Mouse (Mus musculus) kidney, postnatal 25 days (tissue): ENCODE results near the gene Ctss.
A peak's percentile ranks its signal among the peaks of the same experiment; 100 is the strongest.
"Not testable (repeated sequence)": the region's sequence is repeated elsewhere in the genome, so short reads cannot be mapped to it uniquely, and the experiment has no call there.

Source experiments
- DNase-seq, 2 experiments: peaks; one replicate each; pipeline ENCODE4 v3.0.0; 2021; ENCODE audit warnings: mixed read lengths in 2 of 2

Gene Ctss

DNA sequence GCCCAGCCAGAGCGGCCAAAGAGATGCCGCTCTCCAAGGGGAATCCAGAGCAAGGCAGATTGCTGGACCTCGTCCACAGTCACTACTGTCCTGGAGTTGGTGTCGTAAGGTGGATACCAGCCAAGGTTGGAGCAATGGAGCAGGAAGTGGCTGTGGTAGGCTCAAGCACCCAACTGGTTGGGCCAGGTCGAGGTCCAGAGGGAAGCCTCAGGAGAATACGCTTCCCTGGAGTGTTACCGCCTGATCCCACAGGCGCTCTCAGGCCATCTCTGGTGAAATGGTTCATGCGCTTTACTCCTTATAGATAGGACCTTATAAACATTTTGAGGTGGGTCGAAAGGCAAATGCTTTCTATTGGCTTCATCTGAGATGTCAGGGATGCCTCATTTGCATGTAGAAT lies 12.3 kb downstream of the Ctss start:
- no peak for DNase-seq

DNA sequence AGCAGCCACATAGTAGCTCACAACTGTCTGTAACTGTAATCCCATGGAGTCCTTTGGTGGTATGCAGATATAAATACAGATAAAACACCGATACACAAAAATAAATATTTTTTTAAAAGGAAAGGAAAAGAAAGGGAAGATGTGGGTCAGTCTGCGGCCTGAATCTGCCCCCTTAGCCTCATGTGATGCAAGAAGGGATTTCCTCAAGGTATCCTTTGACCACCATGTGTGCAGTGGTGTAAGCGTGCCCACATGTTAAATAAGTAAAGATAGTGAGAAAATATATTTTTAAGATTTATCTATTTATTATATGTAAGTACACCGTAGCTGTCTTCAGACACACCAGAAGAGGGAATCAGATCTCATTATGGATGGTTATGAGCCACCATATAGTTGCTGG lies 13.3 kb downstream of the Ctss start:
- no peak for DNase-seq

DNA sequence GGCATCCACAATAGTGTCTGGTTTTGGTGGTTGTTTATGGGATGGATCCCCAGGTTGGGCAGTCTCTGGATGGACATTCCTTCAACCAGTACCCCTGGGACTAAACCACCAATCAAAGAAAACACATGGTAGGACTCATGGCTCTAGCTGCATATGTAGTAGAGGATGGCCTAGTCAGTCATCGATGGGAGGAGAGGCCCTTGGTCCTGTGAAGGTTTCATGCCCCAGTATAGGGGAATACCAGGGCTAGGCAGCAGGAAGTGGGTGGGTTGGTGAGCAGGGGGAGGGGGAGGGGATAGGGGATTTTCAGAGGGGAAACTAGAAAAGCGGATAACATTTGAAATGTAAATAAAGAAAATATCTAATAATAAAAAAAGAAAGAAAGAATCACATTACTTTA lies 14.6 kb downstream of the Ctss start:
- DNase-seq, result not testable (repeated sequence)

DNA sequence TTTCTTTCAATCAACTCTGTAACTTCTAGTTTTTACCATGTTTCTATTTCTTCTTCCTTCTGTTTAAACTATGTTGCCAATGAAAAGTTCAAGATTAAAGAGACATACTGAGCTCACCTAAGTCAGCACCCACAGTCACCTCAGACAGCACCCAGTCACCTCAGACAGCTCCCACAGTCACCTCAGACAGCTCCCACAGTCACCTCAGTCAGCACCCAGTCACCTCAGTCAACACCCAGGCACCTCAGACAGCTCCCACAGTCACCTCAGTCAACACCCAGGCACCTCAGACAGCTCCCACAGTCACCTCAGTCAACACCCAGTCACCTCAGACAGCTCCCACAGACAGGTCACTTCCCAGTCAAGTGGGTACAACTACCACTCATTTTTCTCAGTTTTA lies 15.6 kb downstream of the Ctss start:
- no peak for DNase-seq

DNA sequence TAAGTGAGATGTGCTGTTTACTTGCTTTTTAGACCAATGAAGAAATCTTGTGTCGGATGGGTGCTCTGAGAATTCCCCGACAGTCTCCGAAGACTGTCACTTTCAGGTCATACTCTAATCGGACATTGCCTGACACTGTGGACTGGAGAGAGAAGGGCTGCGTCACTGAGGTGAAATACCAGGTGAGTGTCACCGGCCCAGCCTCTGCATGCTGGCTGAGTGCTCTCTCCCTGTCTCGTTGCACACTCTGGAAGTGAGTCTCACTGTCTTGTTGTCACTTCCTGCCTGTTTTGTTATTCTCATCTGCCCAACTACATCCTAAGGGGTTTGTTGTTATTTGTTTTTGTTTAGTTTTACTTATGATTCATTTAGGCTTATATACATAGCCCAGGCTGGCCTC lies 16.4 kb downstream of the Ctss start:
- no peak for DNase-seq

DNA sequence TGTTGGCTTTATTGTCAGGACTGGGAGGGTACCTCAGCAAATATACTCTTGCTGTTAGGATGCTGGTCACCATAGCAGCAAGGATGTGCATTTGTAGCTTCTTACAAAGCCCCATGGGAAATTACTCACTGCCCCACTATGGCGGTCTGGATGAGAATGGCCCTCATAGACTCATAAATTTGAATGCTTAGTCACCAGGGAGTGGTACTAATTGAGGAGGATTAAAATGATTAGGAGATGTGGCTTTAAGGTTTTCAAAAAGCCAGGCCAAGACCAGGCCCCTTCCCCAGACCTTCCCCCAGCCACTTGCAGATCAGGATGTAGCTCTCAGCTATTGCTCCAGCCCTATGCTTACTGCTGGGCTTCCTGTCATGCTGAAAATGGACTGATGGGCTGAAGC lies 23.6 kb downstream of the Ctss start:
- DNase-seq, result no peak

DNA sequence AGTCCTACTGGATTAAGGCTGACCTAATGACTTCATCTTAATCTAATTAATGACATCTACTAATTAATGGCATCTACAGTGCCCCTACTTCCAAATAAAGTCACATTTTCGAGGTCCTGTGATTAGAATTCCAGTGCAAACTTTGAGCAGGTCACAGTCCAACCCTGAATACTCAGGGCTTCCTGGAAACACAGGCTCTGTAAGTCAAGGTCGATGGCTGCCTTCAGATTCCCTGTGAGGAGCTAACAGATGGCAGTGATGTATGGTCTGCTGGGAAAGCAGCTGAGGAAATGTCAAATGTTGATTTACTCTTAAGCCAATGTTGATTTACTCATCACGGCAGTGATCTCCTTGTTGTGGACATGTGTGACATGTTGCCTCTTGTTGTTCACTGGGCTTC lies 27.4 kb downstream of the Ctss start:
- DNase-seq, result no peak

DNA sequence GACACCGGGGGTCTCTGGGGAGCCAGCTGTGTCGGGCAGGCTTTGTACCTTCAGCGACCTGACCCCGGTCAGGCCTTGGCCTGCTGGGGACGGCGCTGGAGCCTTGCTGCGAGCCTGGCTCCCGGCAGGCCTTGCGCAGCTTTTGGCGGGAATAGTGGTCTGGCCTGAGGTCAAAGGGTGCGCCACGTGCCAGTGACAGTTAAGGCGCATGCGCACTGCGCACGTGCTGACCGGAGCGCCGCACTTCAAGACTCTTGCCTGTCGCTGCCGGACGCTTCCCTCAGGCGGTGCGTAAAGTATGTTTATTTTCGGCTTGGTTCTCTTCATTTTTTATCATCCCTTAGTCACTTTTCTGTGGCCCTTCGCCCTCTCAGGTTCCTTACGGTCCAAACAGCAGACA lies 32.9 kb downstream of the Ctss start, which contains the start of gene Hormad1:
Hormad1 (plus strand) TSS at position 241 of the 400 bp plus-strand sequence.
- DNase-seq, result no peak

DNA sequence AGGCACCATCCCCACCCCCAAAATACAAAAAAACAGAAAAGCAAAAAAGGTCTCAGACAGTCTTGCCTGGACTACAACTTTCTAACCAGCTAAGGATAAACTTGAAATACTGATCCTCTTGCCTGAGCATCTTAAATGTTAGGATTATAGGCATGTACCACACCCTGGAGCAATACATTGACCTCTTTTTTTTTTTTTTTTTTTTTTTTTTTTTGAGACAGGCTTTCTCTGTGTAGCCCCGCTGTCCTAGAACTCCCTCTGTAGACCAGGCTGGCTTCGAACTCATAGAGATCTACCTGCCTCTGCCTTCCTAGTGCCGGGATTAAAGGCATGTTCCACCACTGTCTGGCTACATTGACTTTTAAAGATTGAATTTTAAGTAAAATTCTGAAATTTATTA lies 34.2 kb downstream of the Ctss start:
- no peak for DNase-seq

DNA sequence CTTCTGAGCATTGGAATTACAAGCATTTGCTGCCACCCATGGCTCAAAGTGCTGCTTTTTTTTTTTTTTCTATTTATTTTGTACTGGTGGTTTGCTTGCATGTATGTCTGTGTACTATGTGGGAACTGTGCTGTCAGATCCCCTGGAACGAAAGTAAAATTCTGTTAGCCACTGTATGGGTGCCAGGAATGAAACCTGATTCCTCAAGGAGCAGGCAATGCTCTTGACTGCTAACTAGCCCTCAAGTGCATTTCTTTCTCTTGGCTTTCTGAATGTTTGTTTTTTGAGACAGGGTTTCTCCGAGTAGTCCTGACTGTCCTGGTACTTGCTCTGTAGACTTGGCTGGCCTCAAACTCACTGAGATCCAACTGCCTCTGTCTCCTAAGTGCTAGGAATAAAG lies 35.2 kb downstream of the Ctss start:
- DNase-seq, result no peak

DNA sequence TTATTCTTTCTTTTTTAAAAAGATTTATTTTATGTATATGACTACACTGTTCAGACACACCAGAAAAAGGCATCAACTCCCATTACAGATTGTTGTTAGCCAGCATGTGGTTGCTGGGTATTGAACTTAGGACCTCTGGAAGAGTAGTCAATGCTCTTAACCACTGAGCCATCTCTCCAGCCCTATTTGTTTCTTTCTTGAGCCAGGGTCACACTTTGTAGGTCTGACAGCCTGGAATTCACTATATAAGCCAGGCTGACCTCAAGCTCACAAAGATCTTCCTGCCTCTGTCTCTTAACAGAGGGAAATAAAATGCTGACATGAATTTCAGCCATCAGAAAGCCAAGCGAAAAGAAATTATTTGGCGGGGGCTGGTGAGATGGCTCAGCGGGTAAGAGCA lies 43.0 kb downstream of the Ctss start:
- no peak for DNase-seq

DNA sequence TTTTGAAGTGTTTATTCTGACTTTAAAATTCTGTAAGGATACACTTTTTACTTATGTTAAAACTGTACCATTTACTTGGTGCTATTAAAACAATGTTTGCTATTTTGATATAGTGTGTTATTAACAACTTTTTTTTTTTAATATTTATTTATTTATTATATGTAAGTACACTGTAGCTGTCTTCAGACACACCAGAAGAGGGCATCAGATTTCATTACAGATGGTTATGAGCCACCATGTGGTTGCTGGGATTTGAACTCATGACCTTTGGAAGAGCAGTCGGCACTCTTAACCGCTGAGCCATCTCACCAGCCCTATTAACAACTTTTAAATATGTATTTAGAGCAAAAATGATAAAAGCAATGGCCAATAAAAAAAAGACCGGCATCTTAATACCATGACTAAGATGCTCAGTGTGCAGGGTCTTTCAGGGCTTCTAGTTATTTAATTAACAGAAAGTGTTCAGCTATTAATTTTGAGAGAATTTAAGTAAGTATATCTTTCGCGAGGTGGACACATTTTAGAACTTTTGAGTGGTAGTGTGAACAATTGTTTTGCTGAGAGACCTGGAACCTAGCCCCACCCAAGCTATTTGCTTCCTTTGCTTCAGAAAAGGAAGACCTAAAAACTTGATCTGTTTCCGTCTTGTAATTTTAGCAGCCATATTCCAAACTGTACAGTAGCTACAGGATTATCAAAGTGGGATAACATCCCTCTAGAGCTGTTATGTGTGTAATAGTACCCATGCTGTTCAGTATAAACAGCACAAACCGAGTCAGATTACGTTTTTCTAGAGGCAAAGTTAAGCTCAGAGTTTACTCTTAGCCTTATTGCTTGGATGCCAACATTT lies 61.4 kb downstream of the Ctss start:
- DNase-seq, result no peak

DNA sequence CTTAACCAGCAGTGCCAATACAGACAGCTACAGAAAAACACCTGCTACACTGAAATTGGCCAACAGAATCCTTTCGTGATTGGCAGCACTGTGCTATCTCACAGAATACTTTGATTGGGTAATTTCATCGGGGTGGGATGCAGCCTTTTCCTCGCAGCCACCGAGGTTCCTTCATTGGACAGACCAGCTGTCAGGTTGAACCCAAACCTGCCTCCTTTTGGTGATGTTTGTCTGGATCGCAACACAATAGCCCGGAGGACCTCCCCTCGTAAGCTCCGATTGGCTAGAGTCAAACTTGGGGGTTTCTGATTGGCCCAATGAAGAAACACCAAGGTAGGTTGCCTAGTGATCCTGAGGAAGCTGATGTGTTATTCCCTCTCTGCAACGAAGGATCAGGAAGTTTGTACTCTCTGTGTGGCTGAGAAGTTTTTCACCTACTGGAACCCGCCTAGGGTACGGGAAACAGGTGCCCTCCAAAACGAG lies 62.1 kb downstream of the Ctss start, which contains the start of gene Golph3l:
Golph3l (plus strand) TSS at position 331 of the 483 bp plus-strand sequence.
- DNase-seq, result peak; percentile 96 to 98

DNA sequence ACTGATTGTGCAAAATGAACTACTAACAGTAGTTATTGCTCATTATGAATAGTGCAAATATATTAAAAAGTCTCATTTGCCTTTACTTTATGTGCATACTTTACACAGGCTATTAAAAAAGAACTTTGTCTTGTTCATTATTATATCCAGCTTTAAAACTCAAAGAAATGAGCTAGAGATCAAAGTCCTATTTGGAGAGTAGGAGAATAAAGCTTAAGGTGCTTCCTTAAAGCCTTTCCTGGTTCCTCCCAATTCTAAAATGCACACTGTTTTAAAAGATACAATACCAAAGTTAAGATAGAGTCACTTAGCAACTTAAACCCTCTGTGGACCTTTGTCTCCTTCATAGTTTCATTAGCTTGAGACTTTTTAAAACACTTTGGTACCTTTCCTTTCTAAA lies 72.1 kb downstream of the Ctss start:
- no peak for DNase-seq

DNA sequence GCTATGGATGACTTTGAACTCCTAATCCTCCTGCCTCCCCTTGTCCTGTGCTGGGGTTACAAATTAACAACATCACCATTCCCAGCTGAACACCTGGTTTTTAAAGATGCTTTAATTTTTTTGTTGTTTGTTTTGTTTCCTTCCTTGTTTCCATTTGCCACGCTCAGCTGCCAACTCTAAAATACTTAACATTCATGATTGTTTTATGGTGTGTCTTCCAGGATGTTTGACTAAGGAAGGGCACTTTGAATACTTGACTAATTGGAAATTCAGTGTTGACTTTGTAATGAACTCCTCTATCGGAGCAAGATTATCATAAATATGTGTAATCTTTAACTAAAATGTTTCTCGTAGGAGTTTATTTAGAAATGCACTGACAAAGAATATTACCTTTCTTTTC lies 74.7 kb downstream of the Ctss start:
- DNase-seq, result no peak
